Mouse (Mus musculus): ENCODE results near the gene Hmga1. TPM values are rescaled to one million over a fixed set of nuclear protein-coding genes. Genes with fewer than 3 reads are reported as not detected.

Hmga1 gene
- polyA plus RNA-seq, 1 experiment from 2014 or later, result 113 TPM

GRCm38 (mm10) chr17:27576056-27576455 is 19.8 kb downstream of the Hmga1 start:
- Histone ChIP-seq H3K27ac (ENCODE audit: low read length) (no peak overlapping the region), H3K4me1 (replicated peaks; ENCODE audit: control insufficient read depth, insufficient read depth, low read length) (peaks cover 14% of the 10 kb centered on the region), H3K27me3 (replicated peaks; ENCODE audit: control insufficient read depth, insufficient read depth, low read length) (no peaks in the 10 kb centered on the region), H3K36me3 (ENCODE audit: control insufficient read depth, insufficient read depth) (peaks cover 13% of the 10 kb centered on the region), H3K4me2 (ENCODE audit: low read length) (no peak overlapping the region), H3K9me3 (ENCODE audit: control insufficient read depth, low read length) (no peaks in the 10 kb centered on the region), H3K4me3 (replicated peaks; ENCODE audit: low read length) (no peak overlapping the region), H3K9ac (replicated peaks; ENCODE audit: low read depth, low read length) (no peak overlapping the region)
- ATAC-seq, result no peak
- WGBS, result 92% methylated on average over 7 of the region's 7 CpGs

DNA sequence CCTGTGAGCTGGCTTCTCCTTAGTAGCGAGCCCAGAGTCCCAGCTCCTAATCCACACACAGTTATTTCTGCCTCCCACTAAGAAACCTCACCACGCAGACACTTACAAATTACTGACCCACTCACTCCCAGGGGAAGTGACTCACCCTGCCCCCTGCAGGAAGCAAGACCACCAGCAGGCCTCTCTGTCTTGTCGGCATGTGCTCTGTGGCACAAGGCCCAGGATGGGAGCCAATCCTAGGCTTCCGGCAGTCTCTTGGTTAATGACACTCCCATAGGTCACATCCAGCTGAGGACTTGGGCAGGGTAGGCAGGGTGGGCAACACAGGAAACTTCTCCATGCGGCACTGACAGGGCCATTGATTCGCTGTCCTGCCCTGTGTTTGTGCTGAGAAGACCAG is 21.2 kb downstream of the Hmga1 start:
- Histone ChIP-seq H3K9me3 (ENCODE audit: control insufficient read depth, low read length) (no peaks in the 10 kb centered on the region), H3K9ac (replicated peaks; ENCODE audit: low read depth, low read length) (no peak overlapping the region), H3K27me3 (replicated peaks; ENCODE audit: control insufficient read depth, insufficient read depth, low read length) (no peaks in the 10 kb centered on the region), H3K4me3 (replicated peaks; ENCODE audit: low read length) (no peak overlapping the region), H3K27ac (ENCODE audit: low read length) (no peak overlapping the region; the same call in 1 of the 2 replicates), H3K36me3 (ENCODE audit: control insufficient read depth, insufficient read depth) (peaks cover 18% of the 10 kb centered on the region), H3K4me2 (ENCODE audit: low read length) (no peak overlapping the region), H3K4me1 (replicated peaks; ENCODE audit: control insufficient read depth, insufficient read depth, low read length) (peaks cover 14% of the 10 kb centered on the region)
- 71% methylated on average over 6 of the region's 6 CpGs for WGBS
- no peak for ATAC-seq

DNA sequence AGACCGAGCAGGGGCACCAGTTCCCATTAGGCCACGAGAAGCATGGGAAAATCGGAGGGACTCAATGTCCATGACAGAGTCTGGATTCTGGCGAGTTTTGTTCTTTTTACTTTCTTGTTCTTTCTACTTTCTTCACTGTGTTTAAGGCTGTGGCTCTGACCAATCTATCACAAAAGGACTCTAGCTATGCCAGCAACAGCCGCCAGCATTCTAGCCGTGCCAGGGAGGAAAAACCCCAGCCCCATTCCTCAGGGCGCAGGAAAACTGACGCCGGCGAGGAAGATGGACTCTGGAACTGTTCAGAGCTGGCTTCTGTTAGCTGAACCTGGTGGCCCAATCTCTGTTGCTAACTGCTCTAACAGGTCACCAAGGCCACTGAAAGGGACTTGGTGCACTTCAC is 22.2 kb downstream of the Hmga1 start:
- H3K27me3 ChIP-seq (replicated peaks; ENCODE audit: control insufficient read depth, insufficient read depth, low read length), result no peaks in the 10 kb centered on the region
- H3K4me3 ChIP-seq (replicated peaks; ENCODE audit: low read length), result no peak overlapping the region
- WGBS, result 81% methylated on average over 10 of the region's 10 CpGs
- no peaks in the 10 kb centered on the region for H3K9me3 ChIP-seq (ENCODE audit: control insufficient read depth, low read length)
- ATAC-seq, result no peak
- no peak overlapping the region for H3K27ac ChIP-seq (ENCODE audit: low read length)
- peaks cover 18% of the 10 kb centered on the region for H3K36me3 ChIP-seq (ENCODE audit: control insufficient read depth, insufficient read depth)
- H3K4me1 ChIP-seq (replicated peaks; ENCODE audit: control insufficient read depth, insufficient read depth, low read length), result peaks cover 14% of the 10 kb centered on the region
- no peak overlapping the region for H3K4me2 ChIP-seq (ENCODE audit: low read length)
- H3K9ac ChIP-seq (replicated peaks; ENCODE audit: low read depth, low read length), result no peak overlapping the region

DNA sequence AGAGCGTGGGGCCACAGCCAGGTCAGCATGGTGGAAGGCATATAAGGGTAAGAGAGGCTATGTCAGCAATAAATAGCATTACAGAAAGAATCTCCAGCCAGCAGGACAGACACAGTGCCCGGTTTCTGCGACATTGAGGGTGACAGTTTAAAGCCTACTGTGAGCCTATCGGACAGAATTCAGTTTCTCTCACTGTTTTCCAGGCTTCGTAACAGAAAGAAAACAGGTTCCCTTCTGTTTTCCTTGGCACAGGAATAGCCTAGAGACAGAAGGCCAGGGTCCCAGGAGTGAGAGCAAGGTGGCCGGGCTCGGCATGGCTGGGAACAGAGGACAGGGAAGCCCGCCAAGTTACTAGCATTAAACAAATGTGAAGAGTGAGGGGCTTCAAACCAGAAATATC is 23.5 kb downstream of the Hmga1 start:
- Histone ChIP-seq H3K36me3 (ENCODE audit: control insufficient read depth, insufficient read depth) (peaks cover 21% of the 10 kb centered on the region), H3K9me3 (ENCODE audit: control insufficient read depth, low read length) (no peaks in the 10 kb centered on the region), H3K4me1 (replicated peaks; ENCODE audit: control insufficient read depth, insufficient read depth, low read length) (peaks cover 11% of the 10 kb centered on the region), H3K27ac (ENCODE audit: low read length) (peak overlapping the region; percentile 56), H3K4me2 (ENCODE audit: low read length) (no peak overlapping the region), H3K9ac (replicated peaks; ENCODE audit: low read depth, low read length) (no peak overlapping the region), H3K4me3 (replicated peaks; ENCODE audit: low read length) (no peak overlapping the region), H3K27me3 (replicated peaks; ENCODE audit: control insufficient read depth, insufficient read depth, low read length) (no peaks in the 10 kb centered on the region)
- no peak for ATAC-seq
- WGBS, result 72% methylated on average over 8 of the region's 8 CpGs

DNA sequence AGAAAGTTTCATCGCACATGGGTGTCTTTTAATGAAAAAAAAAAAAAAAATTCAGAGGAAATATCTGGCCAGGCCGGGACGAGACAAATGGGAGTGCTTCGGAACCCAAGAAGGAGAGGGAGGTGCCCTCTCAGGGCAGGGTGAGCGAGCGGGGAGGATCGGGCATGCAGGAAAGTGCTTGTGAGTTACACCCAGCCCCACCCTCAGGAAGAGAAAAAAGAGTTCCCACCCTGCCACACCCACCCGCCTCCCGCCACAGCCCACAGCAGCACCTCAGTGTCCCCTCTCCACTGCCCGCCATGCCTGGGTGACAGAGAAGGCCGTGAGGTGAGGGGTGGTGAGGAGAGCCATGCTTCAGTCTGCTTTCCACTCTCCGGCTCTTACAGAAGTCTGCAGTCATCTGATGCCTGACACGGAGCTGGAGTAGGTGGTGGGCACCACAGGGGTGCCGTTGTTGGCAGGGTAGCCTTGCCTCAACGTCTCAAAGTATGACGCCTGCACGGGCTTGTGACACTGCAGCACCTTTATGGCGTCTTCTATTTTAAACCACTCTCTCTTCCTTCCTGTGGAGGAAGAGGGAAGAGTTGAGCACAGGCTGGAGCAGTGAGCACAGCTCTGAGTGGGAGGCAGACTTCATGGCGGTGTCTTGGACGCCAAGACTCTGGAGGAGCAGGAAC is 24.2 kb downstream of the Hmga1 start:
- no peak overlapping the region for H3K27ac ChIP-seq (ENCODE audit: low read length)
- H3K36me3 ChIP-seq (ENCODE audit: control insufficient read depth, insufficient read depth), result peaks cover 24% of the 10 kb centered on the region

GRCm38 (mm10) chr17:27583185-27583894 is 27.0 kb downstream of the Hmga1 start:
- Histone ChIP-seq H3K4me3 (replicated peaks; ENCODE audit: low read length) (no peak overlapping the region), H3K27me3 (replicated peaks; ENCODE audit: control insufficient read depth, insufficient read depth, low read length) (no peaks in the 10 kb centered on the region), H3K4me2 (ENCODE audit: low read length) (no peak overlapping the region), H3K4me1 (replicated peaks; ENCODE audit: control insufficient read depth, insufficient read depth, low read length) (peaks cover 9% of the 10 kb centered on the region), H3K36me3 (ENCODE audit: control insufficient read depth, insufficient read depth) (peaks cover 21% of the 10 kb centered on the region), H3K27ac (ENCODE audit: low read length) (no peak overlapping the region), H3K9me3 (ENCODE audit: control insufficient read depth, low read length) (no peaks in the 10 kb centered on the region), H3K9ac (replicated peaks; ENCODE audit: low read depth, low read length) (no peak overlapping the region)
- ATAC-seq, result no peak
- WGBS, result 94% methylated on average over 13 of the region's 13 CpGs

More for the DNA sequence above, 24.2 kb downstream of the Hmga1 start:
- no peak overlapping the region for H3K4me2 ChIP-seq (ENCODE audit: low read length)
- H3K9ac ChIP-seq (replicated peaks; ENCODE audit: low read depth, low read length), result no peak overlapping the region
- 89% methylated on average over 20 of the region's 20 CpGs for WGBS
- H3K27me3 ChIP-seq (replicated peaks; ENCODE audit: control insufficient read depth, insufficient read depth, low read length), result no peaks in the 10 kb centered on the region
- no peak for ATAC-seq
- H3K4me3 ChIP-seq (replicated peaks; ENCODE audit: low read length), result no peak overlapping the region
- H3K9me3 ChIP-seq (ENCODE audit: control insufficient read depth, low read length), result no peaks in the 10 kb centered on the region
- peaks cover 6% of the 10 kb centered on the region for H3K4me1 ChIP-seq (replicated peaks; ENCODE audit: control insufficient read depth, insufficient read depth, low read length)

- ATAC-seq, result no peak
- 69% methylated on average over 9 of the region's 9 CpGs for WGBS
- H3K4me1 ChIP-seq (replicated peaks; ENCODE audit: control insufficient read depth, insufficient read depth, low read length), result peaks cover 6% of the 10 kb centered on the region
Observed at GRCm38 (mm10) chr17:27586661-27587060, 30.4 kb downstream of the Hmga1 start.

DNA sequence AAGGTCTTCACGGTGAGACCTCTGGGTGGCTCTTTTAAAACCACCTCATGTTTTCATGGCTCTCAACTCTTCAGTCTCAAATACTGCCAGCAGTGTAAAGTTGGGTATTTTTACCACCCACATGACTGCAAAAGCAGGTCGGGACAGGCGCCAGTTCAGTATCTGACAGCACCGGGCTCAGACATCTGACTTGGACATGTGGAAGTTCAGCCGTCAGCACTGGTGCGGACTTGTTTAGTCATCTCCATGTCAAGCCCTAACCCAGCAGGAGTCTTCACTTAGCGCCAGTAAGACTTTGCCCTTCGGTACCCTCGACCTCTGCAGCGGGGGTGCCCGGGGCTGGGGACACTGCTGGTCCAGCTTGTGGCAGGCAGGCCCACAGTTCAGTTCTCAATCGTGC is 31.0 kb downstream of the Hmga1 start:
- H3K4me3 ChIP-seq (replicated peaks; ENCODE audit: low read length), result no peak overlapping the region
- H3K9me3 ChIP-seq (ENCODE audit: control insufficient read depth, low read length), result no peaks in the 10 kb centered on the region
- no peak overlapping the region for H3K4me2 ChIP-seq (ENCODE audit: low read length)
- no peak overlapping the region for H3K27ac ChIP-seq (ENCODE audit: low read length)
- 83% methylated on average over 12 of the region's 12 CpGs for WGBS
- peaks cover 10% of the 10 kb centered on the region for H3K36me3 ChIP-seq (ENCODE audit: control insufficient read depth, insufficient read depth)
- no peak for ATAC-seq
- H3K27me3 ChIP-seq (replicated peaks; ENCODE audit: control insufficient read depth, insufficient read depth, low read length), result no peaks in the 10 kb centered on the region
- no peak overlapping the region for H3K9ac ChIP-seq (replicated peaks; ENCODE audit: low read depth, low read length)
- H3K4me1 ChIP-seq (replicated peaks; ENCODE audit: control insufficient read depth, insufficient read depth, low read length), result peaks cover 6% of the 10 kb centered on the region

More at GRCm38 (mm10) chr17:27586661-27587060, 30.4 kb downstream of the Hmga1 start:
- no peak overlapping the region for H3K27ac ChIP-seq (ENCODE audit: low read length)
- H3K9me3 ChIP-seq (ENCODE audit: control insufficient read depth, low read length), result no peaks in the 10 kb centered on the region
- H3K27me3 ChIP-seq (replicated peaks; ENCODE audit: control insufficient read depth, insufficient read depth, low read length), result no peaks in the 10 kb centered on the region
- H3K4me2 ChIP-seq (ENCODE audit: low read length), result no peak overlapping the region
- no peak overlapping the region for H3K9ac ChIP-seq (replicated peaks; ENCODE audit: low read depth, low read length)
- H3K36me3 ChIP-seq (ENCODE audit: control insufficient read depth, insufficient read depth), result peaks cover 15% of the 10 kb centered on the region
- no peak overlapping the region for H3K4me3 ChIP-seq (replicated peaks; ENCODE audit: low read length)

- no peak for ATAC-seq
- H3K4me1 ChIP-seq (replicated peaks; ENCODE audit: control insufficient read depth, insufficient read depth, low read length), result peaks cover 6% of the 10 kb centered on the region
- WGBS, result 82% methylated on average over 8 of the region's 8 CpGs
Observed at GRCm38 (mm10) chr17:27588231-27588630, 31.9 kb downstream of the Hmga1 start.

More at GRCm38 (mm10) chr17:27588231-27588630, 31.9 kb downstream of the Hmga1 start:
- Histone ChIP-seq H3K4me3 (replicated peaks; ENCODE audit: low read length) (no peak overlapping the region), H3K4me2 (ENCODE audit: low read length) (no peak overlapping the region), H3K36me3 (ENCODE audit: control insufficient read depth, insufficient read depth) (peaks cover 16% of the 10 kb centered on the region), H3K27ac (ENCODE audit: low read length) (no peak overlapping the region), H3K9ac (replicated peaks; ENCODE audit: low read depth, low read length) (no peak overlapping the region), H3K27me3 (replicated peaks; ENCODE audit: control insufficient read depth, insufficient read depth, low read length) (no peaks in the 10 kb centered on the region), H3K9me3 (ENCODE audit: control insufficient read depth, low read length) (no peaks in the 10 kb centered on the region)
